Mouse (Mus musculus): ENCODE measurements at regions not wholly inside any gene's neighbourhood (a gene's known extent, or its start where the extent isn't known, plus 50 kb on each side); places are given as distances from the start of the nearest gene placed in this dataset.

DNA sequence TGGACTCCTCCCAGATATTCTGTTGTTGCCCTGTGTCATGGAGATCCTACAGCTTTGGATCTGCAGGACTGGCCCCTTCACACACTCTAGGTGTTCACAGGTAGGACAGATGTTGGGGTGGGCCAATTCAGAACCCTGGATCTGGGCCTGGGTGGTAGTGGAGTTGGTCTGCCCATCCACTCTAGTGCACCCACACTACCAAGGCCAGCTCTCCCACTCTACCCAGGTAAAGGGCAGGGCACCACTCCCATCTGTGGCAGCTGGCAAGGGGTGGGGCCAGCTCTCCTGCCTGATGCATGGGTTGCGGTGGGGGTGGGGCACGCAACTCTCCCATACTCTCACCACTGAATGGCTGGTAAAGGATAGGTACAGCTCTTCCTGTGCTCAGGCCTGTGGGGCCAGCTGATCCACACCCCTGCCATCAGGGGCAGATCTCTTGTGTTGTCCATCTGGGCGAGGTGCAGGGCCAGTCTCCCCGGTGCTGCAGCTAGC is 76.5 kb downstream of the Gja1 start:
- no peak for DNase-seq (ENCODE audit: low spot score)

- DNase-seq (ENCODE audit: low spot score): no peak
Measured at GRCm38 (mm10) chr10:56455867-56456468, 78.8 kb downstream of the Gja1 start.

- DNase-seq (ENCODE audit: low spot score): no peak
Measured at GRCm38 (mm10) chr10:56468537-56468936, 91.4 kb downstream of the Gja1 start.

GRCm38 (mm10) chr10:56468993-56469712 is 92.0 kb downstream of the Gja1 start:
- no peak for DNase-seq (ENCODE audit: low spot score)

DNA sequence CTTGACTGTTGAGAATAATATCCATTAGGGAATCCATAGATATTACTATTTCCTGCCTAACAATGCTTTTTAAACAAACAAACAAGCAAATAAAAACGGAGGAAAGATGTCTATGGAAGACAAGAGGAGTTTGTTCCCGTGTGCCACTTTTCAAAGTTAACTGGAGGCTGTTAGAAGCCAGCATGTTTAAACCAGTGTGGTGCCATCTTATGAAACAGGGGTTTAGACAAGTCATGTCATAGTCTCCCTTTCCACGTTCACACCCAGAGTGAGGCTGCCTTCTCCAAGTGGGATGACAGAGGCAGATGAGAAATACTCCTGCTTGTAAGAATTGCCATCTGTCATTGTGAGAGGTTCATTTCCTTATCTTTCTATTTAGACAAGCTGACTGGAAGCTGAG is 92.8 kb downstream of the Gja1 start:
- no peak for DNase-seq (ENCODE audit: low spot score)

DNA sequence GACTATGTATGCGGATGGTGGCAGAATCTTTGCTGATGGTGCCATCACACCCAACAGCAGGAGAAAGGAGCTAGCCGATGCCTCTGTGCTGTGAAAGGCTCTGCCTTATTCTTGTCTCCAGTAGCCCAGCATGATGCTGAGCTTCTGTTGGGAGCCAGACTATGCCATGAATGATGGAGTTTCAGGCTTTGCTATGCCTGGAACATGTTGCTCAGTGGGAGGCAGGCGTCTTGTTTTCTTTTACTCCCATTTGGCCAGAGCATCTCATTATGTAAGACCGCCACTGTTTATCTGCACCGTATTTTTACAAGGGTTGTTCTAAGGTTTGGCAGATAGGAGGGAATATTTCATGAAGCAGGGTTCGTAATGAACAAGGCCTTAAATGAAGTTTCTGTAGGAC is 97.8 kb downstream of the Gja1 start:
- no peak for DNase-seq (ENCODE audit: low spot score)

GRCm38 (mm10) chr10:56482156-56482716 is 105.1 kb downstream of the Gja1 start:
- peak; percentile 25 for DNase-seq (ENCODE audit: low spot score)

DNA sequence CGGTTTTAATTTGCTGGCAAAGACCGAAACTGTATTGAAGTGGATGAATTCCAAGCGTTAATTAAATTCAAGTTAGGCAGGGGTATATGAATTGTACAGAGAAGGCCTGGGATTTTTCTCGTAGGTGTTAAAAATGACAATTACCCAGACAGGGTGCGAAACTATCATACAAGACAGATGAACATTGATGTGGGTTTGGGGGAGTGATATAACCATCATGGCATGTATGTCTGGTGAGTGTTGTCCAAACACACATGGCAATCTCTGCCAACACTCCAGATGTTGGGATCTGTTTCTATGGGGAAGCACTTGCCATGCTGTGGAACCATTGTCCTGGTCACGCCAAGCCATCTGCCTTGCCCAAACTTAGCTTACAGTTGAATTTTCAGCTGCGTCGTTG is 107.8 kb downstream of the Gja1 start:
- DNase-seq (ENCODE audit: low spot score): no peak

DNA sequence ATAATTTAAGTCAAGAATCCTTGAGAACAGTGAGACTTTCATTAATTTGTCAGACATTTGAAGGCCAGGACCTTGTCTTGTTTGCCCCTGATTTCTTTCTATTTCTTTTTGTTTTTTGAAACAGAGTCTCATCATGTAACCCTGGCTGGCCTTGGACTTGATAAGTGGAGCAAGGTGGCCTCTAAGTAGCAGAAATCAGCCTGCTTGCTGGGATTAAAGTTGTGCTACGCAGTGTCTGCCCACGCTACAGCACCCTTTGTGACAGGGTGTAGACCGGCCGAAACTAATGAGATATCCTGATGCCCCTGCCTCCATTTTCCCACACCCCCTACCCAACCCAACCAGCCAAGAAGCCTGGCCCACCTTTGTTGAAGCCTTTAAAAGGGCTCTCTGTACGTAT is 108.6 kb downstream of the Gja1 start:
- DNase-seq (ENCODE audit: low spot score): no peak

DNA sequence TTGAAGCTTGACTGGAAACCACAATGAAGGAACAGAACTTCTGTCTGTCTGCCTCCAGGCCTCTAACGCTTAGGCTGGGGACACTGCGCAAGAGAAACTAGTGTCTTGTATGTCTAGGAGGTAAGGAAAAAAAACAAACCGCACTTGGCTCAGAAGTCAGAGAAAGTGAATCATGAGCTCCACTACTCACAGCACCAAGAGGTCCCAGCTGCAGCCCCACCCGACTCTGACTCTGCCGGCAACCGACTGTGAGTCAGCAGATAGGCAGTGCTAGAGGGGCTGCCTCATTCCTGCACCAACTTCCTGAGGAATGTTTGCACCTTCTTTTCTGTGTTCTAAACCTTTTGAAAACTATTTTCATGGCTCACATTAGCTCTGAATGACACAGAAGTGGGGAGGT is 109.5 kb downstream of the Gja1 start:
- DNase-seq (ENCODE audit: low spot score): peak; percentile 42

DNA sequence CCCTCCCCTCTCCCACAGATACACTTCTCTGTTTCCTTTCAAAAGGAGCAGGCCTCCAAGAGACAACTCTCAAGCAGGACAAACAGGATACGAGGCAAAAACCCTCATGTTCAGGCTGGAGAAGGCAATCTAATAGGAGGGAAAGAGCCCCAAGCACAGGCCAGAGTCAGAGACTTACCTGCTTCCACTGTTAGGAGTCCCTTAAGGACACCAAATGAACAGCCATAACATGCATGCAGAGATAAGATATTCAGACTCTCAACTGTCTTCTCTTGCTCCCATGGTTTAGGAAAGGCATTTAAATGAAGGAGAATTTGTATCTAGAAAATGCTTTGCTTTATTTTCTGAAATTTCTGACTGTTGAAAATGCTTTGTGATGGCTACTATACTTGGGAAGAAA is 116.3 kb downstream of the Gja1 start:
- no peak for DNase-seq (ENCODE audit: low spot score)

GRCm38 (mm10) chr10:56495352-56495751 is 118.2 kb downstream of the Gja1 start:
- DNase-seq (ENCODE audit: low spot score): no peak

DNA sequence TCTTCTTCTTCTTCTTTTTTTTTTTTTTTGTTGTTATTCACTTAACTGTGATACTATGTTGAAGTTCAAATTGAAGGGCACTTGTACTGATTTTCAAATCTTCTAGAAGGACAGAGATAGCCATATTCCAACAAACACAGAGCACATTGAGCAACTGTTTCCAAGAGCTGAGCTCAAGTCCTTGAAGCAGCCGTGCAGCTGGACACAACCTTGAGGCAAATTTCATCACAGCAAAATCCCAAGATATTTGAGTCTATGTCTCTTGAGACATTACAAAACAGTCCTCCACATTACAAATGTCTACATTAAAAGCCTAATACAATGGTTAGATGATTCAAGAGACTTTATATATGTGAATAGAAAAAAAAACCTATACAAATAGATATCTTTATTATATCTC is 141.9 kb downstream of the Gja1 start:
- DNase-seq (ENCODE audit: low spot score): no peak

GRCm38 (mm10) chr10:56525791-56526190 is 148.7 kb downstream of the Gja1 start:
- no peak for DNase-seq (ENCODE audit: low spot score)

- DNase-seq (ENCODE audit: low spot score): no peak
Measured at GRCm38 (mm10) chr10:56537091-56537490, 160.0 kb downstream of the Gja1 start.

DNA sequence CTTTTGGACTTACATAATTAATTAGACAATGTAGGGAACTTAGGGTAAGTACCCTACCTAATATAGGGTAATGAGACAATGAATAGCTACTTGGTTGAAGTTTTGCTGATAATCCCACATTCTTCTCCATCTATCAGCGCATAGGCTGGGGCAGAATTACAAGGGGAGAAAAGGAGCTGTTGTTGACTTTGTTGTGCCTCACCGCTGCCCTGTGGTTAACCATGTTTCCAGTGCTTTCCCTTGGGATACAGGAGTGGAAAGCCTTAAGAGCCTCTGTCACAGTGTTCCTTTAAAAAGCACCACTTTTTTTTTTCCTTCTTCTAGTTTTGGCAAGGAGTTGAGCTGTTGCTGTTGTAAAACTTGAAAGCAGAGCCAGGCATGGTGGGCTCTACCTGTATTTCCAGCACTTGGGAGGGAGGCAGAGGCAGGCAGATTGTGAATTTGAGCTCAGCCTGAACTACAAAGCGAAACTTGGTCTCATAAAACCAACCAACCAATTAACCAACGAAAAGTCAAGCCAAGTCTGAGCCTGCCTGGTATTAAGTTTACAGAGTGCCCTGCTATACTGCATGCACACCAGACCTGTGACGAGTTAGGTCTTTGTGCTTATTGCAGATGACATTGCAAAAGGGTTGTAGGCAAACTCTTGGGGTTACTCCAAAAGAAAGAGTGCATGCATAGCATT is 162.8 kb downstream of the Gja1 start:
- no peak for DNase-seq (ENCODE audit: low spot score)

DNA sequence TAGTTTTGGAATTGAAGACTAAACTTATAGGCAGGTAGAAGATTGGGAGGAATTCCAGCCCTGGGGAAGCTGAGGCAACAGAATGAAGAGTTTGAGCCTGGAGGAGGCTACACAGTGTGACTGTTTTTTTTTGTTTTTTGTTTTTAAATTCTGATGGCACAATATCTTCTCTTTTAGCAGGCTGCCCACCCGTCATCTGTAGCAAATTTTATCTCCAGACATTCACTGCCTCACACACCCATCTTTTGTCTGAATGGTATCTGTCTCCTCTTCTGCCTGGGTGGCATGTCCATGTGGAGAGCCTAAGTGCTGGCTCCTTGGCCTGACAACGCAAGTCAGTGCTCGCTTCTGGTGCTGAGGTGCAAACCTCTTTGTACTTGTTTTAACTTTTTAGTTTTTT is 165.0 kb downstream of the Gja1 start:
- DNase-seq (ENCODE audit: low spot score): no peak

- DNase-seq (ENCODE audit: low spot score): no peak
Measured at GRCm38 (mm10) chr10:56545989-56546388, 168.9 kb downstream of the Gja1 start.

DNA sequence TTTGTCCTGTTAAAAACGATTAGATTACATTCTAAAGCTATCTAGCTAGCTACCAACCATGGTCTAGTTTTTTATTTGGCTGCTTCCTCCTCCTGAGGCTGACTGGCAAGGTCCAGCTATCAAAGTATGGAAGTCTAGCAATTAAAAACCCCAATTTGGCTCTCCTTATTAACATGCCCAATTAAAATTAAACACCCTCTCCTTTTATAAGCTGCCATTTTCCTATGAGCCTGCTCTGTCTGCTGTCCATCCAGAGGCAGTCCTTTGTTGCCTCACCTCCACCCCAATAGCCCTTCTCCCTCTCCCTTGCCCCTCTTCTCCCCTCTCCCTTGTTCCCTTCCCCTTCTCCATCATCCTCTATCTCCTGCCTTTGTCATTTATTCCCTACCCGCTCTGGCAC is 169.7 kb downstream of the Gja1 start:
- no peak for DNase-seq (ENCODE audit: low spot score)

- no peak for DNase-seq (ENCODE audit: low spot score)
Measured at GRCm38 (mm10) chr10:56547825-56548224, 170.7 kb downstream of the Gja1 start.

- no peak for DNase-seq (ENCODE audit: low spot score)
Measured at GRCm38 (mm10) chr10:56566836-56567442, 189.8 kb downstream of the Gja1 start.

GRCm38 (mm10) chr10:56582065-56582464 is 204.9 kb downstream of the Gja1 start:
- DNase-seq (ENCODE audit: low spot score): no peak

All from thymus, postnatal 0 days (tissue).